Mouse (Mus musculus) myocyte (in vitro differentiated cells): ENCODE results near the gene Prkcb.

Experiments
- CEBPB ChIP-seq: IDR thresholded peaks from 2 replicates; pipeline ENCODE4 v1.6.1; 2011; ENCODE audit warnings: mild to moderate bottlenecking, moderate library complexity; ENCODE audit not compliant: poor library complexity, insufficient read depth, severe bottlenecking
- E2F4 ChIP-seq: IDR thresholded peaks from one replicate; pipeline ENCODE4 v1.6.1; 2011; ENCODE audit warnings: mild to moderate bottlenecking, control low read depth, moderate library complexity; ENCODE audit not compliant: insufficient read depth
- MAX ChIP-seq: IDR thresholded peaks from one replicate; pipeline ENCODE4 v1.6.1; 2011; ENCODE audit warnings: low read depth, mild to moderate bottlenecking, control low read depth
- MYOD1 ChIP-seq, 3 experiments: IDR thresholded peaks; one replicate each; pipeline ENCODE4 v1.6.1; 2011; ENCODE audit warnings: control low read depth in 2 of 3, low read depth in 2 of 3, mild to moderate bottlenecking in 2 of 3, moderate library complexity in 1 of 3; ENCODE audit not compliant: insufficient read length in 2 of 3, control insufficient read depth in 1 of 3
- MYOG ChIP-seq, 3 experiments: IDR thresholded peaks; one replicate each; pipeline ENCODE4 v1.6.1; 2011; ENCODE audit warnings: control low read depth in 2 of 3, low read depth in 2 of 3, mild to moderate bottlenecking in 2 of 3; ENCODE audit not compliant: insufficient read length in 2 of 3, control insufficient read depth in 1 of 3, insufficient read depth in 1 of 3
- POLR2A ChIP-seq: IDR thresholded peaks from one replicate; pipeline ENCODE4 v1.6.1; 2011; ENCODE audit warnings: low read depth, mild to moderate bottlenecking, control low read depth, moderate library complexity; ENCODE audit not compliant: insufficient read length
- POLR2AphosphoS2 ChIP-seq: IDR thresholded peaks from one replicate; pipeline ENCODE4 v1.6.1; 2011; ENCODE audit warnings: low read depth, control low read depth; ENCODE audit not compliant: insufficient read length
- REST ChIP-seq: IDR thresholded peaks from one replicate; pipeline ENCODE4 v1.6.1; 2011; ENCODE audit warnings: mild to moderate bottlenecking, control low read depth, moderate library complexity; ENCODE audit not compliant: insufficient read depth, insufficient read length
- TCF12 ChIP-seq: IDR thresholded peaks from one replicate; pipeline ENCODE4 v1.6.1; 2011; ENCODE audit warnings: mild to moderate bottlenecking, control low read depth; ENCODE audit not compliant: poor library complexity, insufficient read depth, severe bottlenecking
- USF1 ChIP-seq: IDR thresholded peaks from one replicate; pipeline ENCODE4 v1.6.1; 2011; ENCODE audit warnings: low read depth, mild to moderate bottlenecking, control low read depth, moderate library complexity

GRCm38 (mm10) chr7:122544616-122545015 lies 256.1 kb downstream of the Prkcb start:
- TF ChIP-seq POLR2A = no peak
- TF ChIP-seq MAX = no peak
- no peak for TF ChIP-seq USF1
- no peak for TF ChIP-seq POLR2AphosphoS2
- TF ChIP-seq CEBPB = no peak
- TF ChIP-seq TCF12 = no peak
- no peak for TF ChIP-seq E2F4
- TF ChIP-seq REST = no peak
- TF ChIP-seq MYOD1 (IDR thresholded peaks at IDR 0.05; ENCODE audit: control insufficient read depth in 1 of 3, insufficient read length in 2 of 3, low read depth in 2 of 3) = no peak
- TF ChIP-seq MYOG (IDR thresholded peaks at IDR 0.05; ENCODE audit: control insufficient read depth in 1 of 3, insufficient read depth in 1 of 3, insufficient read length in 2 of 3, low read depth in 2 of 3) = no peak
